Mouse (Mus musculus): ENCODE measurements around the gene Spa17.

DNA sequence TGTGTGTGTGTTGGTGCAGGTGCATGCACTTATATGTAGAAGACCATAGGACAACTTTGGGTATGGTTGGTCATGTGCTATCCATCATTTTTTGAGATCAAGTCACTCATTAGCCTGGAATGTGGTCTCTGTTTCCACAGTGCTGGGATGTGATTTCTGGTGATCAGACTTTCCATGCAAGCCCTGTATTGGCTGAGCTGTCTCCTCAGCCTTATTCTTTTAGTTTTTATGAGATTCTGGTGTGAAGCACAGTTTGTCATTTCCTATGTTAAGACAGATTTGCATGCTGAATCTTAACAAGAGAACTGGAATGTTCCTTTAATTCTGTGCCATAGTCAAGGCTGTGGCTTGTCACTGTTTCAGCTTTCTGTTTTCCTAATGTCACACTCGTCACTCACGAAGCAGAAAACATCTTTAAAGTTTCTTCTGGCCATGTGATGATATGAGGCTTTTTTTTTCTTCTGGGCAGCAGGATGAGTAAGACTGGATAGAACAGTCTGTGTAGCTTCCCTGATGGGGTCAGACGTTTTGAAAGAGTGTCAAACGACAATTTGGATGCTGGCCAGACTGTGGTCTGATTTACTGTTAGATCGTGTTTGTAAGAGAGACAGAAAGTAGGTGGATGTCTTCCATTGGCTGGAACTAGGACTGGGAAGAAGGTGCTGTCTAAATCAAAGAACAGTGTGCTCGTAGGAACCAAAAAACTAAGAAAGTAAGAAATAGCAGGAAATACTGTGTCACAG lies 23.4 kb upstream of the Spa17 start:
- TF ChIP-seq POLR2A (IDR thresholded peaks at IDR 0.05; ENCODE audit: borderline replicate concordance, extremely low read depth, insufficient read depth, insufficient read length, poor library complexity, severe bottlenecking) = no peak
- no peak for TF ChIP-seq CTCF (IDR thresholded peaks at IDR 0.05; ENCODE audit: borderline replicate concordance, extremely low read depth, insufficient read depth, insufficient read length)
